Mouse (Mus musculus) stomach, postnatal 0 days (tissue): Measurements from ENCODE around the gene Dner. TPM values are rescaled to one million over a fixed set of nuclear protein-coding genes. Genes with fewer than 3 reads are reported as not detected.
"Not testable (repeated sequence)": the region's sequence is repeated elsewhere in the genome, so short reads cannot be mapped to it uniquely, and the experiment has no call there.

Experiments
- ATAC-seq: fragments of 200-750 bp; cut with Nextera tagmentation; 2 replicates; pipeline ENCODE4 v1.8.0; 2017; ENCODE audit not compliant: low FRiP score, low TSS enrichment
- DNase-seq: peaks from one replicate; pipeline ENCODE4 v3.0.0-alpha.2; 2016; ENCODE audit warnings: low spot score
- H3K27ac ChIP-seq: fragments of 300-500 bp; sonication (generic); replicated peaks from 2 replicates; pipeline ENCODE4 v1.5.1; 2014; ENCODE audit warnings: mild to moderate bottlenecking, control low read depth
- H3K27me3 ChIP-seq: fragments of 300-500 bp; sonication (generic); 2 replicates; pipeline ENCODE4 v1.6.1; 2014; ENCODE audit warnings: low read length; ENCODE audit not compliant: control insufficient read depth, insufficient read depth
- H3K36me3 ChIP-seq: fragments of 300-500 bp; sonication (generic); 2 replicates; pipeline ENCODE4 v1.6.1; 2014; ENCODE audit warnings: low read length, mixed read lengths; ENCODE audit not compliant: control insufficient read depth, insufficient read depth
- H3K4me1 ChIP-seq: fragments of 300-500 bp; sonication (generic); replicated peaks from 2 replicates; pipeline ENCODE4 v1.6.1; 2014; ENCODE audit warnings: antibody characterized with exemption; ENCODE audit not compliant: control insufficient read depth, insufficient read depth
- H3K4me2 ChIP-seq: fragments of 300-500 bp; sonication (generic); replicated peaks from 2 replicates; pipeline ENCODE4 v1.6.1; 2014; ENCODE audit warnings: low read depth, mild to moderate bottlenecking, control low read depth, moderate library complexity
- H3K4me3 ChIP-seq: fragments of 300-500 bp; sonication (generic); 2 replicates; pipeline ENCODE4 v1.5.1; 2014; ENCODE audit warnings: low read depth, low read length, control low read depth
- H3K9ac ChIP-seq: fragments of 300-500 bp; sonication (generic); 2 replicates; pipeline ENCODE4 v1.6.1; 2014; ENCODE audit warnings: mild to moderate bottlenecking, low read length, control low read depth, mixed read lengths
- H3K9me3 ChIP-seq: fragments of 300-500 bp; sonication (generic); 2 replicates; pipeline ENCODE4 v1.6.1; 2016; ENCODE audit warnings: low read length; ENCODE audit not compliant: control insufficient read depth
- CTCF ChIP-seq: IDR thresholded peaks from 2 replicates; pipeline ENCODE4 v1.5.1; 2016; ENCODE audit warnings: antibody characterized with exemption, low read depth, mild to moderate bottlenecking, moderate library complexity
- EP300 ChIP-seq: optimal IDR thresholded peaks from 2 replicates; pipeline ENCODE3; 2016; ENCODE audit warnings: antibody characterized with exemption
- WGBS: fragments of 180-500 bp; shearing (Covaris S2); extraction: QIAGEN DNeasy Blood & Tissue Kit; methylation state at CpG from one replicate; pipeline ENCODE4 v1.1.7; 2014; 5-methylcytosine and 5-hydroxymethylcytosine counted together
- microRNA-seq: library from miRNA; unstranded; fragments of <30 nt; microRNA quantifications from one replicate; pipeline ENCODE4, GENCODE M21; 2016
- polyA plus RNA-seq: library from polyadenylated mRNA; unstranded; fragments of >200 nt; fragmentation: Nextera tagmentation; extraction: Ambion mirVana; gene quantifications from 2 replicates; pipeline ENCODE4 v1.2.1, GENCODE M21; 2015

The Dner gene
- polyA plus RNA-seq, 1 experiment from 2014 or later = 2.9 TPM

GRCm38 (mm10) chr1:84347796-84348476 is 348.1 kb downstream of the Dner start:
- Histone ChIP-seq H3K4me3 (no peak overlapping the region), H3K4me2 (no peak overlapping the region), H3K36me3 (no peaks in the 10 kb centered on the region), H3K4me1 (no peaks in the 10 kb centered on the region), H3K27ac (no peak overlapping the region), H3K9me3 (no peaks in the 10 kb centered on the region), H3K9ac (no peak overlapping the region), H3K27me3 (no peaks in the 10 kb centered on the region)
- DNase-seq = no peak
- TF ChIP-seq CTCF (no peak), EP300 (no peak)
- WGBS = 24% methylated on average over 3 of the region's 3 CpGs
- ATAC-seq = peak; percentile 49; the same call in 1 of the 2 replicates

- not testable (repeated sequence) for ATAC-seq
- WGBS = 63% methylated on average over 3 of the region's 3 CpGs
These were observed 363.2 kb downstream of the Dner start for GRCm38 (mm10) chr1:84332797-84333196.

GRCm38 (mm10) chr1:84331861-84332260 is 364.2 kb downstream of the Dner start:
- H3K4me3 ChIP-seq, H3K4me1 ChIP-seq, DNase-seq, H3K9me3 ChIP-seq, H3K9ac ChIP-seq, H3K4me2 ChIP-seq, H3K27me3 ChIP-seq, H3K36me3 ChIP-seq, ATAC-seq, H3K27ac ChIP-seq: not testable (repeated sequence)
- 79% methylated on average over 12 of the region's 12 CpGs for WGBS

More at GRCm38 (mm10) chr1:84332797-84333196, 363.2 kb downstream of the Dner start:
- not testable (repeated sequence) for H3K4me2 ChIP-seq, H3K36me3 ChIP-seq, H3K4me3 ChIP-seq, H3K27me3 ChIP-seq, H3K9me3 ChIP-seq, H3K4me1 ChIP-seq, H3K27ac ChIP-seq, H3K9ac ChIP-seq, DNase-seq

GRCm38 (mm10) chr1:84325309-84325708 is 370.7 kb downstream of the Dner start:
- H3K27me3 ChIP-seq = no peaks in the 10 kb centered on the region
- H3K9me3 ChIP-seq = no peaks in the 10 kb centered on the region
- WGBS = 33% methylated on average over 3 of the region's 3 CpGs
- ATAC-seq (no peak), DNase-seq (no peak)
- no peak overlapping the region for H3K4me3 ChIP-seq
- no peaks in the 10 kb centered on the region for H3K4me1 ChIP-seq
- TF ChIP-seq EP300 = no peak
- no peak overlapping the region for H3K4me2 ChIP-seq
- H3K36me3 ChIP-seq = no peaks in the 10 kb centered on the region
- H3K9ac ChIP-seq = no peak overlapping the region
- no peak overlapping the region for H3K27ac ChIP-seq

GRCm38 (mm10) chr1:84321327-84321726 is 374.7 kb downstream of the Dner start:
- no peaks in the 10 kb centered on the region for H3K36me3 ChIP-seq
- H3K27ac ChIP-seq = no peak overlapping the region
- H3K9ac ChIP-seq = no peak overlapping the region
- no peaks in the 10 kb centered on the region for H3K27me3 ChIP-seq
- TF ChIP-seq CTCF (no peak), EP300 (no peak)
- H3K4me3 ChIP-seq = no peak overlapping the region
- H3K4me1 ChIP-seq = no peaks in the 10 kb centered on the region
- DNase-seq (no peak), ATAC-seq (no peak)
- H3K4me2 ChIP-seq = no peak overlapping the region
- no peaks in the 10 kb centered on the region for H3K9me3 ChIP-seq
- 49% methylated on average over 4 of the region's 4 CpGs for WGBS

Small RNA genes lying within 50 kb of the gene (microRNA-seq; reads per million reads assigned to microRNA genes)
- not detected for gene Mir5126

Other genes starting within 250 kb of the Dner start
- 9.8 and 10.2 TPM in 2 replicates for gene Fbxo36, start 143.6 kb upstream of the Dner start, polyA plus RNA-seq
- gene Trip12, start 144.3 kb upstream of the Dner start, polyA plus RNA-seq = 26.0 and 26.9 TPM in 2 replicates
- 0.11 and 0.18 TPM in 2 replicates for gene Slc16a14, start 238.9 kb upstream of the Dner start, polyA plus RNA-seq